Mouse (Mus musculus) embryonic facial prominence, embryonic 14.5 days (tissue): ENCODE data around the gene Cd79b. TPM values are rescaled to one million over a fixed set of nuclear protein-coding genes. Genes with fewer than 3 reads are reported as not detected.

Experiments
- ATAC-seq: fragments of 200-750 bp; cut with Nextera tagmentation; 2 replicates; pipeline ENCODE4 v1.8.0; 2017; ENCODE audit warnings: low read depth, moderate number of reproducible peaks, moderate TSS enrichment
- DNase-seq: peaks from one replicate; pipeline ENCODE4 v3.0.0-alpha.2; 2015; ENCODE audit warnings: low spot score
- H3K27ac ChIP-seq: fragments of 300-500 bp; sonication (generic); replicated peaks from 2 replicates; pipeline ENCODE4 v1.5.1; 2014; ENCODE audit warnings: low read depth, mild to moderate bottlenecking, low read length, moderate library complexity
- H3K27me3 ChIP-seq: fragments of 300-500 bp; sonication (generic); replicated peaks from 2 replicates; pipeline ENCODE4 v1.6.1; 2014; ENCODE audit warnings: low read length; ENCODE audit not compliant: control insufficient read depth, insufficient read depth
- H3K36me3 ChIP-seq: fragments of 300-500 bp; sonication (generic); 2 replicates; pipeline ENCODE4 v1.6.1; 2014; ENCODE audit warnings: low read length, mixed read lengths; ENCODE audit not compliant: control insufficient read depth, insufficient read depth
- H3K4me1 ChIP-seq: fragments of 300-500 bp; sonication (generic); 2 replicates; pipeline ENCODE4 v1.6.1; 2014; ENCODE audit warnings: antibody characterized with exemption, low read length; ENCODE audit not compliant: control insufficient read depth, insufficient read depth
- H3K4me2 ChIP-seq: fragments of 300-500 bp; sonication (generic); 2 replicates; pipeline ENCODE4 v1.6.1; 2014; ENCODE audit warnings: low read depth, mild to moderate bottlenecking, low read length, moderate library complexity, mixed read lengths
- H3K4me3 ChIP-seq: fragments of 300-500 bp; sonication (generic); 2 replicates; pipeline ENCODE4 v1.5.1; 2014; ENCODE audit warnings: low read depth, mild to moderate bottlenecking, low read length
- H3K9ac ChIP-seq: fragments of 300-500 bp; sonication (generic); 2 replicates; pipeline ENCODE4 v1.6.1; 2014; ENCODE audit warnings: low read depth, mild to moderate bottlenecking, low read length, moderate library complexity, mixed read lengths
- H3K9me3 ChIP-seq: fragments of 300-500 bp; sonication (generic); 2 replicates; pipeline ENCODE4 v1.6.1; 2016; ENCODE audit warnings: low read length; ENCODE audit not compliant: control insufficient read depth
- WGBS: fragments of 180-500 bp; shearing (Covaris S2); extraction: QIAGEN DNeasy Blood & Tissue Kit; methylation state at CpG from one replicate; pipeline ENCODE4 v1.1.7; 2014; 5-methylcytosine and 5-hydroxymethylcytosine counted together
- polyA plus RNA-seq: library from polyadenylated mRNA; unstranded; fragments of >200 nt; fragmentation: Nextera tagmentation; extraction: Ambion mirVana; gene quantifications from 2 replicates; pipeline ENCODE4 v1.2.1, GENCODE M21; 2014

Cd79b gene
- polyA plus RNA-seq, 1 experiment from 2014 or later, result 3.2 TPM

- H3K4me3 ChIP-seq, result no peak overlapping the region
- peaks cover 33% of the 10 kb centered on the region for H3K4me1 ChIP-seq
- DNase-seq (no peak), ATAC-seq (no peak; the same call in 1 of the 2 replicates)
- no peaks in the 10 kb centered on the region for H3K9me3 ChIP-seq
- H3K36me3 ChIP-seq, result peaks cover 54% of the 10 kb centered on the region
- H3K9ac ChIP-seq, result peak overlapping the region; percentile 27
- no peaks in the 10 kb centered on the region for H3K27me3 ChIP-seq
- peak overlapping the region; percentile 43 for H3K4me2 ChIP-seq
- H3K27ac ChIP-seq, result peak overlapping the region; percentile 77
- WGBS, result 76% methylated on average over 5 of the region's 5 CpGs
These were observed 46.7 kb downstream of the Cd79b start for GRCm38 (mm10) chr11:106267871-106268270.

GRCm38 (mm10) chr11:106267311-106267852, 47.2 kb downstream of the Cd79b start:
- H3K4me2 ChIP-seq, result peak overlapping the region; percentile 43
- no peaks in the 10 kb centered on the region for H3K27me3 ChIP-seq
- DNase-seq (peak; percentile 81), ATAC-seq (peak; percentile 38; the same call in 1 of the 2 replicates)
- peak overlapping the region; percentile 77 for H3K27ac ChIP-seq
- WGBS, result 66% methylated on average over 13 of the region's 15 CpGs
- peak overlapping the region; percentile 17; the same call in 1 of the 2 replicates for H3K4me3 ChIP-seq
- H3K9ac ChIP-seq, result no peak overlapping the region; the same call in 1 of the 2 replicates
- H3K4me1 ChIP-seq, result peaks cover 33% of the 10 kb centered on the region
- H3K9me3 ChIP-seq, result no peaks in the 10 kb centered on the region
- peaks cover 59% of the 10 kb centered on the region for H3K36me3 ChIP-seq

DNA sequence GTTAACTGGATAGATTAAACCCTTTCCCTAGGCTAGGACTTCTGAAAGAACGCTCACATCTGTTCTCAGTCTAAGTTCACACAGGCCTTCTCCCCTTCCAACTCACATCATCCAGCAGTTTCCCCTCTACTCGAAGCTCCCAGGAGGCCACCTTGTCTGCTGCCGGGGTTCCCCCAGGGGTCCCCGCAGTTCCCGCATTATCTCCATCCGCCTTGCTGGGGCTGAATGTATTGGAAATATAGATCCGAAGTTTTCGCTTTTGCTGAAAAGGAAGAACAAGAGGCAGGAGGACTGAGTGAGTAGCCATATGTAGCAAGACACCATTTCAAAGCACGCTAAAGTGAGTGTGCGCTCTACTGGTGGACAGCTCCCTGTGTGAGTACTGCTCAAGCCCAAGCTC, 48.1 kb downstream of the Cd79b start:
- Histone ChIP-seq H3K4me2 (no peak overlapping the region), H3K36me3 (peaks cover 69% of the 10 kb centered on the region), H3K27me3 (no peaks in the 10 kb centered on the region), H3K4me1 (peaks cover 33% of the 10 kb centered on the region), H3K27ac (no peak overlapping the region), H3K9ac (no peak overlapping the region), H3K9me3 (no peaks in the 10 kb centered on the region), H3K4me3 (no peak overlapping the region)
- 90% methylated on average over 10 of the region's 10 CpGs for WGBS
- DNase-seq, result no peak
- no peak for ATAC-seq

DNA sequence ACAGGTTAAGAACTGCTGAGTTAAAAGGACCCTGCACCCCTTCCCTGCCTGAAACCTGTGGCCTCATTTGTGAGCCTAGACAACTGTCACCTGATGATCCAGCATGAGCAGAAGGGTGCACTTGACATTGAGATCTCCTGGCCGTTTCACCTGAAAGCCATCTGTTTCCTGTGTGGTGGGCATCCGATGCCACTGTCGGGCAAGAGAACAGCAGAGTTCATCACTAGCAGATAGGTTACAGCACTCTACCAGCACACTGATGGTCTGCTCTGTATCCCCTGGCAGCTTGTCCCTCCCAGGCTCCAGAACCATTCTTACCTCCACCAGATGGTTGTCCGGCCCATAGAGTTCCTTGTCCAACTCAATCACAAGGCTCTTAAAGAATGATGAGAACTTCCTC, 49.0 kb downstream of the Cd79b start:
- Histone ChIP-seq H3K9me3 (no peaks in the 10 kb centered on the region), H3K4me2 (no peak overlapping the region), H3K36me3 (peaks cover 76% of the 10 kb centered on the region), H3K9ac (no peak overlapping the region), H3K27ac (no peak overlapping the region), H3K27me3 (no peaks in the 10 kb centered on the region), H3K4me1 (peaks cover 26% of the 10 kb centered on the region), H3K4me3 (no peak overlapping the region)
- 89% methylated on average over 4 of the region's 4 CpGs for WGBS
- ATAC-seq, result no peak
- DNase-seq, result no peak

GRCm38 (mm10) chr11:106264988-106265387, 49.6 kb downstream of the Cd79b start:
- Histone ChIP-seq H3K4me1 (peaks cover 22% of the 10 kb centered on the region), H3K9ac (no peak overlapping the region), H3K4me3 (no peak overlapping the region), H3K9me3 (no peaks in the 10 kb centered on the region), H3K36me3 (peaks cover 76% of the 10 kb centered on the region), H3K4me2 (no peak overlapping the region), H3K27ac (no peak overlapping the region), H3K27me3 (no peaks in the 10 kb centered on the region)
- DNase-seq, result no peak
- 92% methylated on average over 15 of the region's 15 CpGs for WGBS
- ATAC-seq, result no peak

DNA sequence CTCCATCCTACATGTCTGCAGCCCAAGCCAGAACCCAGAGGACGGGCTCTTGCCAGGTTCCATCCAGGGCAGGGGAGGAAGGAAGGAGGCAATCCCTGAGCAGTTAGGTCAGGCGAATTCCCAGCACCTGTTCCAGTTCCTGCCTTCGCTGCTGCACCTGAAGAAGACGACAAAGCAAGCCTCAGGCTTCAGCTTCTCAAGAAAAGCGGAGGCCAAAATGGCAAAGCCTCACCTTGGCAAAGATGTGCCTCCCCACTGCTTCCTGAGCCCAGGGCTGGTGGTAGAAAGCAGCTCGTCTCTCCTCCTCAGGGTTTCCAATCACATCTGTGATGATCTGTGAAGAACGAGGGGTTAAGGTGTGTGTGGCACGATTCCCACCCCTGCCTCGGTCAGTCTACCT, 50.6 kb downstream of the Cd79b start:
- Histone ChIP-seq H3K4me3 (no peak overlapping the region), H3K9me3 (no peaks in the 10 kb centered on the region), H3K36me3 (peaks cover 81% of the 10 kb centered on the region), H3K9ac (no peak overlapping the region), H3K4me1 (peaks cover 17% of the 10 kb centered on the region), H3K4me2 (no peak overlapping the region), H3K27me3 (no peaks in the 10 kb centered on the region), H3K27ac (no peak overlapping the region)
- WGBS, result 90% methylated on average over 9 of the region's 9 CpGs
- DNase-seq, result no peak
- no peak for ATAC-seq

Other genes starting within 250 kb of the Cd79b start
- gene Taco1, start 248.7 kb downstream of the Cd79b start, polyA plus RNA-seq, result 7.8 and 8.2 TPM in 2 replicates
- gene Map3k3, start 230.1 kb downstream of the Cd79b start, polyA plus RNA-seq, result 30.4 and 31.9 TPM in 2 replicates
- not detected in 2 replicates for gene Gm10840, start 153.9 kb downstream of the Cd79b start, polyA plus RNA-seq
- gene Limd2, start 153.9 kb downstream of the Cd79b start, polyA plus RNA-seq, result 169 and 216 TPM in 2 replicates
- gene Strada, start 112.6 kb downstream of the Cd79b start, polyA plus RNA-seq, result 24.0 and 26.2 TPM in 2 replicates
- 76.0 and 77.4 TPM in 2 replicates for gene Ccdc47, start 98.4 kb downstream of the Cd79b start, polyA plus RNA-seq
- gene Ddx42, start 97.8 kb downstream of the Cd79b start, polyA plus RNA-seq, result 62.7 and 69.1 TPM in 2 replicates
- gene Ftsj3, start 58.7 kb downstream of the Cd79b start, polyA plus RNA-seq, result 47.9 and 58.1 TPM in 2 replicates
- 231 and 259 TPM in 2 replicates for gene Psmc5, start 58.6 kb downstream of the Cd79b start, polyA plus RNA-seq
- 87.6 and 102 TPM in 2 replicates for gene Smarcd2, start 41.8 kb downstream of the Cd79b start, polyA plus RNA-seq
- 0.24 and 0.74 TPM in 2 replicates for gene Tcam1, start 38.1 kb downstream of the Cd79b start, polyA plus RNA-seq
- gene Gh, start 12.9 kb downstream of the Cd79b start, polyA plus RNA-seq, result not detected in 2 replicates
- 0.98 and 1.5 TPM in 2 replicates for gene Scn4a, start 38.5 kb upstream of the Cd79b start, polyA plus RNA-seq
- 0.92 and 0.93 TPM in 2 replicates for gene Prr29, start 50.7 kb upstream of the Cd79b start, polyA plus RNA-seq
- 42.2 and 44.3 TPM in 2 replicates for gene Icam2, start 73.3 kb upstream of the Cd79b start, polyA plus RNA-seq
- gene Ern1, start 173.1 kb upstream of the Cd79b start, polyA plus RNA-seq, result 5.9 and 7.0 TPM in 2 replicates